In genomic region chr5:75043011-75043445, GRCm38 (mm10) we compare ENCODE assay signal across 8 mouse cellular contexts. TPM values are rescaled to one million over a fixed set of nuclear protein-coding genes. Genes with fewer than 3 reads are reported as not detected.
DNase-seq lines count a peak whose midpoint lies in the region; ATAC-seq lines count a peak whose summit lies in the region.

No protein-coding gene starts in this region.

- H3K27ac ChIP-seq in lung, embryonic 16.5 days (ENCODE audit: low read length): no peak overlapping the region
- H3K27ac ChIP-seq in embryonic facial prominence, embryonic 10.5 days (replicated peaks): no peak overlapping the region
- no peak overlapping the region for H3K27ac ChIP-seq in midbrain, embryonic 15.5 days

- no peaks in the 10 kb centered on the region for H3K27me3 ChIP-seq in lung, embryonic 16.5 days (ENCODE audit: control insufficient read depth, insufficient read depth, low read depth, low read length)
- peaks cover 11% of the 10 kb centered on the region for H3K27me3 ChIP-seq in embryonic facial prominence, embryonic 10.5 days (replicated peaks; ENCODE audit: low read depth, poor library complexity, severe bottlenecking)
- peaks cover 6% of the 10 kb centered on the region; the same call in 1 of the 2 replicates for H3K27me3 ChIP-seq in midbrain, embryonic 15.5 days (replicated peaks)

- ATAC-seq in lung, embryonic 16.5 days (ENCODE audit: low read depth): no peak
- ATAC-seq in midbrain, embryonic 15.5 days (replicated peaks): no peak

- 10% methylated on average over 9 of the region's 9 CpGs for WGBS in lung, embryonic 16.5 days
- 60% methylated on average over 9 of the region's 9 CpGs for WGBS in embryonic facial prominence, embryonic 10.5 days
- 53% methylated on average over 9 of the region's 9 CpGs for whole genome bisulfite sequencing in midbrain, embryonic 15.5 days

- peak overlapping the region; percentile 99 for H3K9ac ChIP-seq in lung, embryonic 16.5 days (ENCODE audit: low read length)
- peak overlapping the region; percentile 90 for H3K9ac ChIP-seq in midbrain, embryonic 15.5 days

- peaks cover 12% of the 10 kb centered on the region for H3K4me1 ChIP-seq in lung, embryonic 16.5 days (replicated peaks; ENCODE audit: control insufficient read depth, insufficient read depth, low read length)
- H3K4me1 ChIP-seq in embryonic facial prominence, embryonic 10.5 days: peaks cover 15% of the 10 kb centered on the region
- H3K4me1 ChIP-seq in midbrain, embryonic 15.5 days: peaks cover 18% of the 10 kb centered on the region

- H3K36me3 ChIP-seq in lung, embryonic 16.5 days (ENCODE audit: control insufficient read depth, insufficient read depth, low read length): peaks cover 3% of the 10 kb centered on the region; the same call in 1 of the 2 replicates
- H3K36me3 ChIP-seq in embryonic facial prominence, embryonic 10.5 days (replicated peaks): peaks cover 23% of the 10 kb centered on the region
- no peaks in the 10 kb centered on the region for H3K36me3 ChIP-seq in midbrain, embryonic 15.5 days (replicated peaks)

- peak overlapping the region; percentile 70 for H3K4me2 ChIP-seq in lung, embryonic 16.5 days (ENCODE audit: low read depth, low read length)
- H3K4me2 ChIP-seq in midbrain, embryonic 15.5 days: peak overlapping the region; percentile 78

- DNase-seq in lung, postnatal 25 days (ENCODE audit: low spot score): no peak
- no peak for DNase-seq in embryonic facial prominence, embryonic 10.5 days (ENCODE audit: low spot score)
- peak; percentile 54 for DNase-seq in induced T-regulatory cell, adult 2 months (ENCODE audit: low read depth)
- no peak for DNase-seq in left cerebral cortex, postnatal 10 days (ENCODE audit: extremely low spot score in 1 of 2, low spot score in 2 of 2)
- no peak for DNase-seq in ovary, postnatal 14 days (ENCODE audit: low spot score)
- no peak for DNase-seq in gastrocnemius, adult 8-10 months (ENCODE audit: low spot score in 2 of 2)

- no peaks in the 10 kb centered on the region for H3K9me3 ChIP-seq in lung, embryonic 16.5 days (ENCODE audit: control insufficient read depth, low read length)
- H3K9me3 ChIP-seq in embryonic facial prominence, embryonic 10.5 days: no peaks in the 10 kb centered on the region
- no peaks in the 10 kb centered on the region for H3K9me3 ChIP-seq in midbrain, embryonic 15.5 days

- peak overlapping the region; percentile 100 for H3K4me3 ChIP-seq in lung, embryonic 16.5 days (ENCODE audit: low read length)
- peak overlapping the region; percentile 96 for H3K4me3 ChIP-seq in embryonic facial prominence, embryonic 10.5 days
- peak overlapping the region; percentile 80 for H3K4me3 ChIP-seq in midbrain, embryonic 15.5 days

- intact Hi-C loops in left cerebral cortex, postnatal 10 days (cut with DNase I): no loop called here

RNA-seq across cellular contexts. Expression of gene Chic2, which starts 1.5 kb away (rescaled TPM):
- polyA plus RNA-seq in lung, embryonic 16.5 days (2015; fragmentation: Nextera tagmentation; extraction: Ambion mirVana): 24.9 and 30.5 TPM in 2 replicates
- 36.2 and 40.3 TPM in 2 replicates for polyA plus RNA-seq in embryonic facial prominence, embryonic 10.5 days (2016; fragmentation: Nextera tagmentation; extraction: Ambion mirVana)
- 27.5 and 30.3 TPM in 2 replicates for polyA plus RNA-seq in midbrain, embryonic 15.5 days (2015; fragmentation: Nextera tagmentation; extraction: Ambion mirVana)
- total RNA-seq in left cerebral cortex, postnatal 10 days (2021): 10 to 100 TPM; 21.6 to 22.5 TPM
- total RNA-seq in gastrocnemius, adult 8-10 months (2022): 10 to 100 TPM; 11.9 to 15.4 (median 13.0) TPM

RNA-seq across cellular contexts. Expression of gene Gsx2, which starts 32.4 kb away (rescaled TPM):
- not detected in 2 replicates for polyA plus RNA-seq in lung, embryonic 16.5 days (2015; fragmentation: Nextera tagmentation; extraction: Ambion mirVana)
- polyA plus RNA-seq in embryonic facial prominence, embryonic 10.5 days (2016; fragmentation: Nextera tagmentation; extraction: Ambion mirVana): 0.84 and 1.3 TPM in 2 replicates
- 0.32 and 0.54 TPM in 2 replicates for polyA plus RNA-seq in midbrain, embryonic 15.5 days (2015; fragmentation: Nextera tagmentation; extraction: Ambion mirVana)
- total RNA-seq in left cerebral cortex, postnatal 10 days (2021): under 1 TPM; 0.19 to 0.34 TPM
- total RNA-seq in gastrocnemius, adult 8-10 months (2022): not detected
